Mouse (Mus musculus) limb, embryonic 14.5 days (tissue): ENCODE measurements around the gene Gpr157. TPM values are rescaled to one million over a fixed set of nuclear protein-coding genes. Genes with fewer than 3 reads are reported as not detected.

Experiments
- ATAC-seq: fragments of 200-750 bp; cut with Nextera tagmentation; 2 replicates; pipeline ENCODE4 v1.8.0; 2017; ENCODE audit warnings: low read depth, moderate number of reproducible peaks, moderate TSS enrichment; ENCODE audit not compliant: low FRiP score
- DNase-seq: peaks from one replicate; pipeline ENCODE4 v3.0.0-alpha.2; 2015; ENCODE audit warnings: low spot score
- H3K27ac ChIP-seq: fragments of 300-500 bp; sonication (generic); replicated peaks from 2 replicates; pipeline ENCODE4 v1.5.1; 2014; ENCODE audit warnings: low read depth, mild to moderate bottlenecking, low read length, moderate library complexity, mixed read lengths
- H3K27me3 ChIP-seq: fragments of 300-500 bp; sonication (generic); 2 replicates; pipeline ENCODE4 v1.6.1; 2014; ENCODE audit warnings: low read length, mixed read lengths; ENCODE audit not compliant: control insufficient read depth, insufficient read depth
- H3K36me3 ChIP-seq: fragments of 300-500 bp; sonication (generic); 2 replicates; pipeline ENCODE4 v1.6.1; 2014; ENCODE audit warnings: mild to moderate bottlenecking, low read length, moderate library complexity, mixed read lengths; ENCODE audit not compliant: control insufficient read depth, insufficient read depth
- H3K4me1 ChIP-seq: fragments of 300-500 bp; sonication (generic); 2 replicates; pipeline ENCODE4 v1.6.1; 2014; ENCODE audit warnings: antibody characterized with exemption, low read length, mixed read lengths; ENCODE audit not compliant: control insufficient read depth, insufficient read depth
- H3K4me2 ChIP-seq: fragments of 300-500 bp; sonication (generic); replicated peaks from 2 replicates; pipeline ENCODE4 v1.6.1; 2014; ENCODE audit warnings: low read depth, mild to moderate bottlenecking, low read length, moderate library complexity; ENCODE audit not compliant: severe bottlenecking
- H3K4me3 ChIP-seq: fragments of 300-500 bp; sonication (generic); replicated peaks from 2 replicates; pipeline ENCODE4 v1.5.1; 2014; ENCODE audit warnings: low read length
- H3K9ac ChIP-seq: fragments of 300-500 bp; sonication (generic); 2 replicates; pipeline ENCODE4 v1.6.1; 2014; ENCODE audit warnings: mild to moderate bottlenecking, low read depth, low read length, moderate library complexity; ENCODE audit not compliant: severe bottlenecking
- H3K9me3 ChIP-seq: fragments of 300-500 bp; sonication (generic); 2 replicates; pipeline ENCODE4 v1.6.1; 2016; ENCODE audit warnings: low read length; ENCODE audit not compliant: control insufficient read depth
- POLR2A ChIP-seq: fragments of 200-500 bp; IDR thresholded peaks from 2 replicates; pipeline ENCODE4 v1.8.0; 2012; ENCODE audit warnings: inconsistent platforms, mild to moderate bottlenecking, moderate library complexity, borderline replicate concordance; ENCODE audit not compliant: insufficient read depth, insufficient read length; ENCODE audit errors: extremely low read depth
- WGBS: fragments of 180-500 bp; shearing (Covaris S2); extraction: QIAGEN DNeasy Blood & Tissue Kit; methylation state at CpG from one replicate; pipeline ENCODE4 v1.1.7; 2014; 5-methylcytosine and 5-hydroxymethylcytosine counted together
- microRNA counts: library from miRNA; unstranded; fragments of <30 nt; microRNA quantifications from one replicate; lab custom pipeline; 2016
- microRNA-seq: library from miRNA; unstranded; fragments of <30 nt; microRNA quantifications from one replicate; pipeline ENCODE4, GENCODE M21; 2016
- polyA plus RNA-seq, 2 experiments: library from polyadenylated mRNA; depleted of rRNA in 1 of 2; stranded (reverse) in 1 of 2; unstranded in 1 of 2; fragments of >200 nt; fragmentation: Nextera tagmentation in 1 of 2; extraction: Ambion mirVana in 1 of 2; gene quantifications; 2 replicates each; pipeline versions ENCODE4 v1.2.1 to v1.2.3; 2012 to 2014

Gpr157 gene
- polyA plus RNA-seq, 2 experiments = 0.52 to 3.8 TPM

GRCm38 (mm10) chr4:150140346-150140745 is 53.2 kb downstream of the Gpr157 start:
- H3K27ac ChIP-seq = no peak overlapping the region
- H3K9ac ChIP-seq = no peak overlapping the region
- DNase-seq (no peak), ATAC-seq (no peak)
- no peak for TF ChIP-seq POLR2A
- 0 out of 2 replicates have a peak, but pooled peaks cover 6% of the 10 kb centered on the region for H3K4me1 ChIP-seq
- no peaks in the 10 kb centered on the region for H3K36me3 ChIP-seq
- no peaks in the 10 kb centered on the region for H3K9me3 ChIP-seq
- H3K4me2 ChIP-seq = no peak overlapping the region
- H3K4me3 ChIP-seq = no peak overlapping the region
- H3K27me3 ChIP-seq = no peaks in the 10 kb centered on the region
- 79% methylated on average over 7 of the region's 7 CpGs for WGBS

- ATAC-seq = no peak
- WGBS = 28% methylated on average over 12 of the region's 12 CpGs
Observed at GRCm38 (mm10) chr4:150144242-150144641, 57.1 kb downstream of the Gpr157 start.

GRCm38 (mm10) chr4:150146286-150146685 is 59.1 kb downstream of the Gpr157 start:
- no peaks in the 10 kb centered on the region for H3K36me3 ChIP-seq
- 73% methylated on average over 4 of the region's 4 CpGs for whole genome bisulfite sequencing
- H3K9ac ChIP-seq = no peak overlapping the region
- no peak overlapping the region for H3K4me2 ChIP-seq
- H3K27ac ChIP-seq = no peak overlapping the region
- TF ChIP-seq POLR2A = no peak
- DNase-seq (no peak), ATAC-seq (no peak)
- H3K9me3 ChIP-seq = no peaks in the 10 kb centered on the region
- no peaks in the 10 kb centered on the region for H3K27me3 ChIP-seq
- no peaks in the 10 kb centered on the region for H3K4me1 ChIP-seq
- no peak overlapping the region for H3K4me3 ChIP-seq

More at GRCm38 (mm10) chr4:150144242-150144641, 57.1 kb downstream of the Gpr157 start:
- Histone ChIP-seq H3K9ac (no peak overlapping the region), H3K4me3 (no peak overlapping the region), H3K36me3 (no peaks in the 10 kb centered on the region), H3K27ac (no peak overlapping the region), H3K4me2 (no peak overlapping the region), H3K9me3 (no peaks in the 10 kb centered on the region), H3K27me3 (no peaks in the 10 kb centered on the region), H3K4me1 (no peaks in the 10 kb centered on the region)
- DNase-seq = peak; percentile 13
- TF ChIP-seq POLR2A = no peak

GRCm38 (mm10) chr4:150151045-150151444 is 63.9 kb downstream of the Gpr157 start:
- ATAC-seq (no peak), DNase-seq (no peak)
- Histone ChIP-seq H3K9me3 (no peaks in the 10 kb centered on the region), H3K4me3 (no peak overlapping the region), H3K4me1 (no peaks in the 10 kb centered on the region), H3K9ac (no peak overlapping the region), H3K36me3 (no peaks in the 10 kb centered on the region), H3K4me2 (no peak overlapping the region), H3K27me3 (no peaks in the 10 kb centered on the region), H3K27ac (no peak overlapping the region)
- 79% methylated on average over 7 of the region's 7 CpGs for WGBS
- TF ChIP-seq POLR2A = no peak

GRCm38 (mm10) chr4:150152483-150152882 is 65.3 kb downstream of the Gpr157 start:
- H3K36me3 ChIP-seq = no peaks in the 10 kb centered on the region
- H3K4me2 ChIP-seq = no peak overlapping the region
- H3K4me3 ChIP-seq = no peak overlapping the region
- H3K9ac ChIP-seq = no peak overlapping the region
- no peak overlapping the region for H3K27ac ChIP-seq
- no peak for TF ChIP-seq POLR2A
- no peaks in the 10 kb centered on the region for H3K4me1 ChIP-seq
- DNase-seq (no peak), ATAC-seq (no peak)
- H3K9me3 ChIP-seq = no peaks in the 10 kb centered on the region
- 85% methylated on average over 8 of the region's 8 CpGs for WGBS
- H3K27me3 ChIP-seq = no peaks in the 10 kb centered on the region

DNA sequence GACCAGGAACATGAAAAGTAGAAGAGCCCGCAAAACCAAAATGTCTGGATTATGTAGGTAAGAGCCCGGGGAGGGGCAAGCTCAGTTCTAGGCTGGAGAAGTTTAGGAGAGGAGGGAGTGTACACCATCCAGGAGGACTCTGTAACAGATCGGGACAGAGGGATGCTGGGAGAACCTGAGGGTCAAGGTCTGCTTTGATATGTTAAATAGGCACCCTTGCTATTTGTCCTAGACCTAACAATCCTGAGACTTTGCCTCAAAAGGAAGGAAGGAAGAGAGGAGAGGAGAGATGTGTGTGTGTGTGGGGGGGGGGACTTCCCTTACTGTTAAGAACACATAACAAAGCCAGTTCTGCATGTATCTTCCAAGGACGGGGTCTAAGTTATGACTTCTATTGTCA is 68.1 kb downstream of the Gpr157 start:
- no peak for TF ChIP-seq POLR2A
- no peaks in the 10 kb centered on the region for H3K36me3 ChIP-seq
- H3K9ac ChIP-seq = no peak overlapping the region
- no peaks in the 10 kb centered on the region for H3K27me3 ChIP-seq
- no peak overlapping the region for H3K27ac ChIP-seq
- H3K4me2 ChIP-seq = no peak overlapping the region
- DNase-seq = no peak
- H3K4me1 ChIP-seq = no peaks in the 10 kb centered on the region
- no peak overlapping the region for H3K4me3 ChIP-seq
- H3K9me3 ChIP-seq = no peaks in the 10 kb centered on the region
- WGBS = 87% methylated on average over 4 of the region's 4 CpGs
- ATAC-seq = no peak

MicroRNAs within 50 kb of the gene (microRNA counts, 519-probe panel; counts per million panel counts)
- 2,166 counts per million, percentile 34 among the panel's probes with 10 or more counts for microRNA mmu-miR-34a (lab: Ali Mortazavi, UCI)

Small RNAs within 50 kb of the gene (microRNA-seq; reads per million reads assigned to microRNA genes)
- 396 reads per million, percentile 62 among the genes with 10 or more reads in this experiment for gene Mir34a

Other genes with a start within 250 kb of the Gpr157 start
- 19.4 and 21.9 TPM in 2 replicates for gene Spsb1, start 132.3 kb upstream of the Gpr157 start, polyA plus RNA-seq (2012; rRNA removed)
- gene Spsb1, start 132.3 kb upstream of the Gpr157 start, polyA plus RNA-seq (2014; fragmentation: Nextera tagmentation; extraction: Ambion mirVana) = 18.0 and 18.8 TPM in 2 replicates
- gene H6pd, start 78.3 kb upstream of the Gpr157 start, polyA plus RNA-seq (2012; rRNA removed) = 22.6 and 30.1 TPM in 2 replicates
- 13.3 and 15.7 TPM in 2 replicates for gene H6pd, start 78.3 kb upstream of the Gpr157 start, polyA plus RNA-seq (2014; fragmentation: Nextera tagmentation; extraction: Ambion mirVana)
- 2.2 and 3.5 TPM in 2 replicates for gene Slc2a5, start 31.9 kb downstream of the Gpr157 start, polyA plus RNA-seq (2012; rRNA removed)
- 1.5 and 2.6 TPM in 2 replicates for gene Slc2a5, start 31.9 kb downstream of the Gpr157 start, polyA plus RNA-seq (2014; fragmentation: Nextera tagmentation; extraction: Ambion mirVana)
- not detected in 2 replicates for gene Slc2a7, start 61.6 kb downstream of the Gpr157 start, polyA plus RNA-seq (2012; rRNA removed)
- not detected in 2 replicates for gene Slc2a7, start 61.6 kb downstream of the Gpr157 start, polyA plus RNA-seq (2014; fragmentation: Nextera tagmentation; extraction: Ambion mirVana)
- gene Car6, start 114.0 kb downstream of the Gpr157 start, polyA plus RNA-seq (2012; rRNA removed) = 0.14 and 0.26 TPM in 2 replicates
- gene Car6, start 114.0 kb downstream of the Gpr157 start, polyA plus RNA-seq (2014; fragmentation: Nextera tagmentation; extraction: Ambion mirVana) = 0.14 TPM in 1 of 2 replicates, not detected in the other
- gene Eno1, start 149.4 kb downstream of the Gpr157 start, polyA plus RNA-seq (2012; rRNA removed) = 675 and 907 TPM in 2 replicates
- 1,291 and 1,302 TPM in 2 replicates for gene Eno1, start 149.4 kb downstream of the Gpr157 start, polyA plus RNA-seq (2014; fragmentation: Nextera tagmentation; extraction: Ambion mirVana)
- 43.3 and 51.3 TPM in 2 replicates for gene Rere, start 194.3 kb downstream of the Gpr157 start, polyA plus RNA-seq (2012; rRNA removed)
- 28.5 and 32.3 TPM in 2 replicates for gene Rere, start 194.3 kb downstream of the Gpr157 start, polyA plus RNA-seq (2014; fragmentation: Nextera tagmentation; extraction: Ambion mirVana)